Mouse (Mus musculus) bone marrow macrophage, adult 2 months (primary cell): Measurements from ENCODE around the gene Patj.

Experiments used
- CTCF ChIP-seq: IDR thresholded peaks from 2 replicates; pipeline ENCODE4 v1.5.1; 2012; ENCODE audit warnings: low read depth, mild to moderate bottlenecking, low read length, moderate library complexity
- POLR2A ChIP-seq: IDR thresholded peaks from 2 replicates; pipeline ENCODE4 v1.6.1; 2012; ENCODE audit warnings: mild to moderate bottlenecking, low read depth, low read length, borderline replicate concordance

DNA sequence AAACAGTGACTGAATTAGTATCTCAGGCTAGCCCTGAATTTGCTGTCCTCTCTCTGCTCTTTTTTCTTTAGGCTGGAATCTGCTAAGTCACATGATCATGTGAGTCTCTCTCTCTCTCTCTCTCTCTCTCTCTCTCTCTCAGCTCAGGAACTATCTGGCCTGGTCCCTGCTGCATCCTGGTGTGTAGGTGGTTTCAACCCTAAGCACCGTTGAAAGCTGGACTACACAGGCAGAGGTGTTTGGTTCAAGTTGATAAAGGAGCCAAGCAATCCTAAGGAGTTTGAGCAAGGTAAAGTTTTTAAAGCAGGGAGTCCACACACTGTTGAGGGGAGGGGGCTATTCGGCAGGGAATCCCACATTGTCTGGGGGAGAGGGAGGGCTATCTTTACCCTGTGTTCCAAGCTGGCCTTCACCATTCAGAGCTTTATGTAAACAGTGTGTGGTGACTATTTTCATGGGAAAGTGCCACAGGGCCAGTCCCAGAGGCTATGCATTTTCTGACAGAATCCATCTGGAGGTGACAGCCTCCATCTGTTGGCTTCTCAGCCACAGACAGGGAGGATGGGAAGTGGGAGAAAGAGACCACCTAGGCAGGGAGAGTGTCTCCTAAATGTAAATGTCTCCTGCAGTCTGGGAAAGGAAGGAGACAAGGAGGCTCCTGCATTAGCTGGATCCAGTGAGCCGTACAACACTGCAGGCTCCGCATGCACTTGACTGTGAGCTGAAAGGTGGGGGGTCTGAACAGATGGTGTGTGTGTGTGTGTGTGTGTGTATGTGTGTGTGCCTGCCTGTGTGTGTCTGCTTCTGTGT is 362.6 kb downstream of the Patj start:
- no peak for TF ChIP-seq POLR2A
- TF ChIP-seq CTCF: no peak
